Mouse (Mus musculus): ENCODE measurements around the gene Meis1.

GRCm38 (mm10) chr11:19013141-19014112, 5.4 kb downstream of the Meis1 start:
- TF ChIP-seq EP300 (IDR thresholded peaks at IDR 0.05; ENCODE audit: low read length) (no peak), MEF2A (IDR thresholded peaks at IDR 0.05; ENCODE audit: borderline replicate concordance, low read depth, low read length) (no peak), CHD1 (IDR thresholded peaks at IDR 0.05; ENCODE audit: low read depth, low read length) (no peak), MAFK (IDR thresholded peaks at IDR 0.05; ENCODE audit: insufficient replicate concordance, low read length) (no peak), POLR2A (IDR thresholded peaks at IDR 0.05; ENCODE audit: low read depth, low read length) (no peak), POLR2AphosphoS2 (IDR thresholded peaks at IDR 0.05; ENCODE audit: low read depth, low read length) (no peak), HCFC1 (IDR thresholded peaks at IDR 0.05; ENCODE audit: low read depth, low read length) (no peak), CTCF (conservative IDR thresholded peaks at IDR 0.05 in 1 of 2, IDR thresholded peaks at IDR 0.05 in 1 of 2; ENCODE audit: low read depth in 2 of 2, low read length in 2 of 2) (no peak), USF1 (IDR thresholded peaks at IDR 0.05; ENCODE audit: low read depth, low read length) (no peak), TBP (conservative IDR thresholded peaks at IDR 0.05; ENCODE audit: low read depth, low read length) (no peak), MYC (IDR thresholded peaks at IDR 0.05; ENCODE audit: low read depth, low read length) (no peak), IRF4 (IDR thresholded peaks at IDR 0.05; ENCODE audit: low read depth, low read length) (no peak), CHD2 (IDR thresholded peaks at IDR 0.05; ENCODE audit: low read length) (no peak), ETS1 (conservative IDR thresholded peaks at IDR 0.05; ENCODE audit: low read depth, low read length) (no peak)
